Mouse (Mus musculus) bone marrow, adult 2 months (tissue): ENCODE measurements at regions not wholly inside any gene's neighbourhood (a gene's known extent, or its start where the extent isn't known, plus 50 kb on each side); places are given as distances from the start of the nearest gene placed in this dataset.

Source experiments
- CTCF ChIP-seq: fragments of 200-500 bp; IDR thresholded peaks from 2 replicates; pipeline ENCODE4 v1.5.1; 2011; ENCODE audit warnings: low read length, control low read depth; ENCODE audit not compliant: control insufficient read depth, insufficient read depth
- POLR2A ChIP-seq: fragments of 200-500 bp; IDR thresholded peaks from 2 replicates; pipeline ENCODE4 v1.6.1; 2011; ENCODE audit warnings: low read depth, mild to moderate bottlenecking, control low read depth, low read length, borderline replicate concordance; ENCODE audit not compliant: control insufficient read depth

- no peak for TF ChIP-seq CTCF
- TF ChIP-seq POLR2A, result no peak
Measured at GRCm38 (mm10) chr5:64479315-64479714, 323.2 kb downstream of the Tbc1d1 start.
